Mouse (Mus musculus): ENCODE data around the gene Slc4a4. TPM values are rescaled to one million over a fixed set of nuclear protein-coding genes. Genes with fewer than 3 reads are reported as not detected.
A peak's percentile ranks its signal among the peaks of the same experiment; 100 is the strongest.

Gene Slc4a4
- polyA plus RNA-seq (2012; ENCODE audit: insufficient read depth, insufficient read length, missing spikeins): 24.9 and 49.3 TPM in 2 replicates

- Histone ChIP-seq H3K4me3 (ENCODE audit: insufficient read depth, low read depth, low read length) (peak within 1 kb of the TSS; percentile 87), H3K4me1 (ENCODE audit: control insufficient read depth, insufficient read depth, insufficient read length, low read length) (0 out of 2 replicates have a peak, but pooled peaks cover 4% of the 10 kb centered on the region), H3K27ac (replicated peaks; ENCODE audit: low read depth, low read length) (peak within 1 kb of the TSS; percentile 92)
These were observed at the start of gene Slc4a4 for GRCm38 (mm10) chr5:88886668-88887555. Gene Slc4a4 (plus strand): TSS chr5:88886818.

DNA sequence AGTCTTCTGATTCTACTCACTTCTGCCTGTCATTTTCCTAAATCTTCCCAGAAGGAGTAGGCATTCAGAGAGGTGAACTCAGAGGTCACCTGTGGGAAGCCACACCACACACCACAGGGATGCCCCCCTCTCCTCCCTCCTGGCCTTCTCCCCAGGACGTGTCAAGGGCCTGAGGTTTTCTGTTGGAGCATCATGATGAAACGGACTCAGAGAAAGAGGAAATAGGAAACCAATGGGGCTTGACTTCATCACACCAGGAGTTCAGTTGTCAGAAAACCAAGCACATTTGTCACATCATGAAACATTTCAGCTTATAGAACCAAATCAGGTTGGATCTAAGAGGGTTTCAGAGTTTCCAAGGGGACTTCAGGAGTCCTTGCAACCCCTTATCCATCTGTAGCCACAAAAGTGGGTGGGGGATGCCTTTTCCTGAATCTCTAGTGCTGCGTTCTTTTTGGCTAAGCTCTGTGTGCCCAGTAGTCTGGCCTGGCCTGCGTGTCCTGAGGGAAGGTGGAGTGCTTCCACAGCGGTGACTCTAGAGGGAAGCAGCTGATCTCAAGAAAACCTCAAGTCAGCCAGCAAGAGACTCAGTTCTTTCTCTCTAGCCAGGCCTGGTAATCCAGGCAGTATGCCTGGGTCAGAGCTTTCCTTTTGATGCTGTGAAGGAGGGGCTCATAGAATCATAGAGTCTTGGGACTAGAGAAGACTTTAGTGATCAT, 46.4 kb upstream of the Slc4a4 start:
- Histone ChIP-seq H3K4me3 (ENCODE audit: insufficient read depth, low read depth, low read length) (no peak overlapping the region), H3K4me1 (ENCODE audit: control insufficient read depth, insufficient read depth, insufficient read length, low read length) (no peaks in the 10 kb centered on the region), H3K27ac (replicated peaks; ENCODE audit: low read depth, low read length) (no peak overlapping the region)

- no peaks in the 10 kb centered on the region for H3K4me1 ChIP-seq (ENCODE audit: control insufficient read depth, insufficient read depth, insufficient read length, low read length)
- H3K27ac ChIP-seq (replicated peaks; ENCODE audit: low read depth, low read length): no peak overlapping the region
- H3K4me3 ChIP-seq (ENCODE audit: insufficient read depth, low read depth, low read length): no peak overlapping the region
These were observed 29.3 kb upstream of the Slc4a4 start for GRCm38 (mm10) chr5:88857311-88857710.

GRCm38 (mm10) chr5:88857801-88858200, 28.8 kb upstream of the Slc4a4 start:
- Histone ChIP-seq H3K27ac (replicated peaks; ENCODE audit: low read depth, low read length) (no peak overlapping the region), H3K4me3 (ENCODE audit: insufficient read depth, low read depth, low read length) (no peak overlapping the region), H3K4me1 (ENCODE audit: control insufficient read depth, insufficient read depth, insufficient read length, low read length) (no peaks in the 10 kb centered on the region)

DNA sequence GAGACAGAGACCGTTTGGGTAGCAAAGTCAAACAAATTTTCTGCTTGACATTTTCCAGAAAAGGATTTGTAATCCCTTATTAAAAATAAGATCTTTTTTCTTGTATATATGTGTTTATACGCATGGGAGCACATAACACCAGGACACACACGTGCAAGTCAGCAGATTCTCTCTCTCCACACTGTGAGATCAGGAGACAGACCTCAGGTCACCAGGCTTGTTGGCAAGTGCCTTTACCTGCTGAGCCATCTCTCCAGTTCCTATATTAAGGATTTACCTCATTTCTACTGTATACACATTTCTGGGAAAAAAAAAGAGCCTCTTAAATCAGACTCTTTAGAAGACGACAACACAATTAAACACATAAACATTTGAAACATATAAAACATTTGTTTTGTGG, 28.4 kb upstream of the Slc4a4 start:
- no peaks in the 10 kb centered on the region for H3K4me1 ChIP-seq (ENCODE audit: control insufficient read depth, insufficient read depth, insufficient read length, low read length)
- no peak overlapping the region for H3K4me3 ChIP-seq (ENCODE audit: insufficient read depth, low read depth, low read length)
- H3K27ac ChIP-seq (replicated peaks; ENCODE audit: low read depth, low read length): no peak overlapping the region

GRCm38 (mm10) chr5:88862163-88862562, 24.5 kb upstream of the Slc4a4 start:
- Histone ChIP-seq H3K4me3 (ENCODE audit: insufficient read depth, low read depth, low read length) (no peak overlapping the region), H3K27ac (replicated peaks; ENCODE audit: low read depth, low read length) (no peak overlapping the region), H3K4me1 (ENCODE audit: control insufficient read depth, insufficient read depth, insufficient read length, low read length) (no peaks in the 10 kb centered on the region)

GRCm38 (mm10) chr5:88862794-88863193, 23.8 kb upstream of the Slc4a4 start:
- H3K4me3 ChIP-seq (ENCODE audit: insufficient read depth, low read depth, low read length): no peak overlapping the region
- no peak overlapping the region for H3K27ac ChIP-seq (replicated peaks; ENCODE audit: low read depth, low read length)
- H3K4me1 ChIP-seq (ENCODE audit: control insufficient read depth, insufficient read depth, insufficient read length, low read length): no peaks in the 10 kb centered on the region

DNA sequence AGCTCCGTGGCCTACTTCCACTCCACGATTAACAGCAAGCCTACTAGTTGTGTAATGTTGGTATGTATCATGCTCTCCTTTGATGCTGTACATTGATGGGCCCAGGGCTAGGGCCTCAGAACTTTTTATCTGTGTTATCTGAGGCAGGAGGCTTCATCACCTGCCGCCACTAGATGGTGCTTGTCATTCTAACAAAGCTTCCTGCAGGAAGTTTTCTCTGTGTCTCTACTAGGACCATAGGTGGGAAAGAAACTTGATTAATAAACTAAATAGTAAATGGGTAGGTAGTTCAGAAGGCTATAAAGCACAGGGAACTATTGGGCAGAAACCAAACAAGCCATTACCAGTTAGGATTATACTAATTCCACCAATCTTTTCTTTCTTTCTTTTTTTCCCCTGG, 2.5 kb upstream of the Slc4a4 start:
- Histone ChIP-seq H3K4me3 (ENCODE audit: insufficient read depth, low read depth, low read length) (no peak overlapping the region), H3K27ac (replicated peaks; ENCODE audit: low read depth, low read length) (no peak overlapping the region), H3K4me1 (ENCODE audit: control insufficient read depth, insufficient read depth, insufficient read length, low read length) (0 out of 2 replicates have a peak, but pooled peaks cover 4% of the 10 kb centered on the region)

DNA sequence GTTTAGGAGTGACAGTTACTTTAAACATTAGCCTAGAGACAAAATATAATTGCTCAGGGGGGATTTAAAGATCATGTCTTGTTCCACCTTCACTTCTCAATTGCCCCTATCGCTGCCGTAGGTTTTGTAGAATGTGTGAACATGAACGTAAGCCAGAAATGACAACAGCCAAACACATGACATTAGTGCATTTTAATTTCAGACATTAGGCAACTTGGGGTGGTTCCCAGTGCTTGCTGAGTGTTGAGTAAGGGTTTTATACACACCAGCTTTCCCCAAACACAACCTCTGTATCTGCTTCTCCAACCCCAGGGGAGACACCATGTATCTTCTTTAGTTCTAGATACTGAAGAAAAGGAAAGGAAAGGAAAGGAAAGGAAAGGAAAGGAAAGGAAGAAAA, 1.1 kb upstream of the Slc4a4 start:
- H3K27ac ChIP-seq (replicated peaks; ENCODE audit: low read depth, low read length): 0 out of 2 replicates have a peak overlapping the region, but pooled peaks have one; percentile 18
- H3K4me3 ChIP-seq (ENCODE audit: insufficient read depth, low read depth, low read length): no peak overlapping the region
- H3K4me1 ChIP-seq (ENCODE audit: control insufficient read depth, insufficient read depth, insufficient read length, low read length): 0 out of 2 replicates have a peak, but pooled peaks cover 4% of the 10 kb centered on the region

DNA sequence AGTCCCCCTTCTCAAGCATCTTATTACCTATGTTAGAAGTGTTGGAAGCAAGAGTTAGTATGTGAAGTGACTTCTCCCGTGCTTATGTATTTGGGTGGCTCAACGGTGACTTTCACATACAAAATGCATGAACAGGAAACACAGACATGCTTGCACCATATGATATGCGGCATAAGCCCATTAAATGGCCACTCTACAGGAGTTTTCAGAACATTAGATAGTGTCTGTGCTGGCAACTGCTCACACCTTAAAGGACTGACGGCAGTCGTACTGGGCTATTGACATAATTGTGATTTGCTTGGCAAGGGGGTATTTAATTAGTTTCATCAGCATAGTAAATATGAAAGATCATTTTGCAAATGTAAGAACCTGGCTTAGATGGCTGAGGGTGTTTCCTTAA, 674 bp upstream of the Slc4a4 start:
- peak overlapping the region; percentile 62 for H3K4me3 ChIP-seq (ENCODE audit: insufficient read depth, low read depth, low read length)
- H3K27ac ChIP-seq (replicated peaks; ENCODE audit: low read depth, low read length): 0 out of 2 replicates have a peak overlapping the region, but pooled peaks have one; percentile 24
- 0 out of 2 replicates have a peak, but pooled peaks cover 4% of the 10 kb centered on the region for H3K4me1 ChIP-seq (ENCODE audit: control insufficient read depth, insufficient read depth, insufficient read length, low read length)

DNA sequence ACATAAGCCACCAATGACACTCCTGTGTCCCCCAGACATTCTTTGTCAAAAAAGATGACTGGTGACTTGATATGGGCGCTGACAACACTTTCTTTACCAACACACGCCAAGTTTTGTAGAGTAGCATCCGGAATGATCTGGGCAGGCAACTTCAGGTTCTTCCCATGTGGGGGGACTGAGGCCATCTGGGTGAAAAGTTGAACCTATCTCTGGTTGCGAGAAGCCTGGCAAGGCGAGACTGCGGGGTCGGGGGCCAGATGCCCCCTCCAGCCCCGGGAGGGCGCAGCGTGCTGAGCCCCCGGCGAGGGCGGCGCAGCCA, 310 bp upstream of the Slc4a4 start:
- Histone ChIP-seq H3K4me1 (ENCODE audit: control insufficient read depth, insufficient read depth, insufficient read length, low read length) (0 out of 2 replicates have a peak, but pooled peaks cover 4% of the 10 kb centered on the region), H3K27ac (replicated peaks; ENCODE audit: low read depth, low read length) (0 out of 2 replicates have a peak overlapping the region, but pooled peaks have one; percentile 24)

GRCm38 (mm10) chr5:88887556-88888412, 1.2 kb downstream of the Slc4a4 start:
- 0 out of 2 replicates have a peak, but pooled peaks cover 4% of the 10 kb centered on the region for H3K4me1 ChIP-seq (ENCODE audit: control insufficient read depth, insufficient read depth, insufficient read length, low read length)
- peak overlapping the region; percentile 92 for H3K27ac ChIP-seq (replicated peaks; ENCODE audit: low read depth, low read length)
- H3K4me3 ChIP-seq (ENCODE audit: insufficient read depth, low read depth, low read length): peak overlapping the region; percentile 87

More for the DNA sequence above, 310 bp upstream of the Slc4a4 start:
- peak overlapping the region; percentile 62 for H3K4me3 ChIP-seq (ENCODE audit: insufficient read depth, low read depth, low read length)

GRCm38 (mm10) chr5:88888413-88888700, 1.7 kb downstream of the Slc4a4 start:
- H3K27ac ChIP-seq (replicated peaks; ENCODE audit: low read depth, low read length): peak overlapping the region; percentile 92
- H3K4me3 ChIP-seq (ENCODE audit: insufficient read depth, low read depth, low read length): peak overlapping the region; percentile 87
- H3K4me1 ChIP-seq (ENCODE audit: control insufficient read depth, insufficient read depth, insufficient read length, low read length): 0 out of 2 replicates have a peak, but pooled peaks cover 4% of the 10 kb centered on the region

- Histone ChIP-seq H3K4me1 (ENCODE audit: control insufficient read depth, insufficient read depth, insufficient read length, low read length) (0 out of 2 replicates have a peak, but pooled peaks cover 4% of the 10 kb centered on the region), H3K27ac (replicated peaks; ENCODE audit: low read depth, low read length) (0 out of 2 replicates have a peak overlapping the region, but pooled peaks have one; percentile 29), H3K4me3 (ENCODE audit: insufficient read depth, low read depth, low read length) (peak overlapping the region; percentile 45)
These were observed 2.7 kb downstream of the Slc4a4 start for GRCm38 (mm10) chr5:88889326-88889725.
